Mouse (Mus musculus) cerebellum, adult 2 months (tissue): ENCODE data around the gene Dnah11.

Experiments used
- CTCF ChIP-seq: fragments of 200-500 bp; IDR thresholded peaks from 2 replicates; pipeline ENCODE4 v1.5.1; 2011; ENCODE audit warnings: low read depth, mild to moderate bottlenecking, control low read depth, low read length, moderate library complexity, borderline replicate concordance; ENCODE audit not compliant: insufficient read depth
- POLR2A ChIP-seq: fragments of 200-500 bp; IDR thresholded peaks from 2 replicates; pipeline ENCODE4 v1.6.1; 2011; ENCODE audit warnings: low read length, control low read depth, borderline replicate concordance; ENCODE audit not compliant: insufficient read depth

DNA sequence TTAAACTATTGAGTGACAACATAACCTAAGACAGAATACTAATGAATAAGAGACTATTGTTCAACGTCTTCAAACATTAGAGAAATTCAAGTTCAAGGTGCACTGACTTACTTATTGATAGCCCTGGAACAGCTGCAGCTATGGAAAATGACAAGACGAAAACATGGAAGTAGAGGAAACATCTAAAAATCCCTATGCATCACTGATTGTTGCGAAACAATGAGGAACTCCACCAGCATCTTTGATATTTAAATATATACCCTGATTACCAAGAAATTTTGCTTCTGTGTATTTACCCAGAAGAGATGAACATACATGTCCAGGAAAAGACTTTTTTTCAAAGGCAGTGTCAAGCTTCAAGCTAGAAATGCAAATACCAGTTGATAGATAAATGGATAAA, 122.0 kb downstream of the Dnah11 start:
- no peak for TF ChIP-seq CTCF
- TF ChIP-seq POLR2A: no peak
